Mouse (Mus musculus) intestine, embryonic 15.5 days (tissue): ENCODE results near the gene Gprc5c. TPM values are rescaled to one million over a fixed set of nuclear protein-coding genes. Genes with fewer than 3 reads are reported as not detected.

Experiments
- ATAC-seq: fragments of 200-750 bp; cut with Nextera tagmentation; 2 replicates; pipeline ENCODE4 v1.8.0; 2017; ENCODE audit warnings: moderate TSS enrichment, moderate library complexity
- H3K27ac ChIP-seq: fragments of 300-500 bp; sonication (generic); 2 replicates; pipeline ENCODE4 v1.5.1; 2015; ENCODE audit warnings: mild to moderate bottlenecking, inconsistent platforms
- H3K27me3 ChIP-seq: fragments of 300-500 bp; sonication (generic); replicated peaks from 2 replicates; pipeline ENCODE4 v1.6.1; 2015; ENCODE audit warnings: inconsistent platforms
- H3K36me3 ChIP-seq: fragments of 300-500 bp; sonication (generic); 2 replicates; pipeline ENCODE4 v1.6.1; 2015; ENCODE audit warnings: inconsistent platforms
- H3K4me1 ChIP-seq: fragments of 300-500 bp; sonication (generic); replicated peaks from 2 replicates; pipeline ENCODE4 v1.6.1; 2015; ENCODE audit warnings: inconsistent platforms
- H3K4me2 ChIP-seq: fragments of 300-500 bp; sonication (generic); replicated peaks from 2 replicates; pipeline ENCODE4 v1.6.1; 2015; ENCODE audit warnings: mild to moderate bottlenecking, inconsistent platforms
- H3K4me3 ChIP-seq: fragments of 300-500 bp; sonication (generic); replicated peaks from 2 replicates; pipeline ENCODE4 v1.5.1; 2015; ENCODE audit warnings: inconsistent platforms
- H3K9ac ChIP-seq: fragments of 300-500 bp; sonication (generic); 2 replicates; pipeline ENCODE4 v1.6.1; 2015; ENCODE audit warnings: inconsistent platforms
- H3K9me3 ChIP-seq: fragments of 300-500 bp; sonication (generic); 2 replicates; pipeline ENCODE4 v1.6.1; 2016; ENCODE audit warnings: inconsistent platforms
- WGBS: fragments of 180-500 bp; shearing (Covaris S2); methylation state at CpG from one replicate; pipeline ENCODE4 v1.1.7; 2015; 5-methylcytosine and 5-hydroxymethylcytosine counted together
- polyA plus RNA-seq: library from polyadenylated mRNA; unstranded; fragments of >200 nt; fragmentation: Nextera tagmentation; extraction: Ambion mirVana; gene quantifications from 2 replicates; pipeline ENCODE4 v1.2.1, GENCODE M21; 2015

Gene Gprc5c
- polyA plus RNA-seq, 1 experiment from 2014 or later: 16.0 TPM

DNA sequence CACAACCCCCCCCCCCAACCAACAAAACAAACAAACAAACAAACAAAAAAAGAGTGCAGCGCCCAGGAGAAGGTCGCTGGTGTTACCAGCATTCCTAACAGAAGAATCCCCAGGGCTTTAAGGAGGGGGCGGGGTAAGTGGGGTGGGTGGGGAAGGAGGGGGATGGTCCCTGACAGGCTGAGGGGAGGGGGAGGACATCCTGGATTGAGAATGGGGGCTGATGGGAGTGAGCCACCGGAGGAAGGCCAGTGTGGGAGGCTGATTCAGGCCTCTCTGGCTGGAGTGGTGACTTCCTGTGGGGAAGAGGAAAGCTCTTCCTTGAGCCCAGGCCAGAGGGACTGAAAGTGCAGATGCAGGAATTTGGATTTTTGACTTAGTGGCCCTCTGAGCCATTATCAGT lies 4.6 kb upstream of the Gprc5c start:
- Histone ChIP-seq H3K27me3 (no peaks in the 10 kb centered on the region), H3K27ac (no peak overlapping the region), H3K9me3 (no peaks in the 10 kb centered on the region), H3K4me2 (no peak overlapping the region), H3K4me3 (no peak overlapping the region), H3K36me3 (no peaks in the 10 kb centered on the region), H3K4me1 (peaks cover 21% of the 10 kb centered on the region), H3K9ac (no peak overlapping the region)
- WGBS: 69% methylated on average over 4 of the region's 4 CpGs
- ATAC-seq: no peak

- Histone ChIP-seq H3K9ac (no peak overlapping the region), H3K4me3 (no peak overlapping the region), H3K36me3 (no peaks in the 10 kb centered on the region), H3K4me1 (peaks cover 21% of the 10 kb centered on the region), H3K9me3 (no peaks in the 10 kb centered on the region), H3K27ac (no peak overlapping the region), H3K4me2 (no peak overlapping the region), H3K27me3 (no peaks in the 10 kb centered on the region)
- 84% methylated on average over 5 of the region's 5 CpGs for WGBS
- no peak for ATAC-seq
Measured at GRCm38 (mm10) chr11:114847008-114847407, 3.9 kb upstream of the Gprc5c start.

DNA sequence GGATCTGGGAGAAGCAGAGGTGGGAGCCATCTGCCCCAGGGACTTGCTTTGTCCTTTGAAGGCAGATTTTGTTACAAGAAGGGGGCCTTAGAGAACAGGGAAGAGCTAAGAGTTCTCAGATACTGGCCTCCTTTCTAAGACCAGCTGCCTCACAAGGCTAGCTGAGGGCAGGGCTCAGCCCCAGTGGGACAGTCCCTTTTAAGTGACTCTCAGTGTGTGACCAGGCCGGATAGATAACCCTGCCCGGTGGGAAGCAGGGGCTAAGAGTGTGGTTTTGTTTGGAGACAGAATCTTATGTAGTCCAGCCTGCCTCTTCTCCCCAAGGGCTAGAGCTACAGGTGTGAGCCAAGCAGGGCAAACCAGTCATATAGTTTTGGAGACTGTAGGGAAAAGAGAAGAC lies 1.4 kb upstream of the Gprc5c start:
- no peak for ATAC-seq
- WGBS: 28% methylated on average over 2 of the region's 2 CpGs
- H3K4me1 ChIP-seq: peaks cover 23% of the 10 kb centered on the region
- H3K36me3 ChIP-seq: no peaks in the 10 kb centered on the region
- H3K27me3 ChIP-seq: no peaks in the 10 kb centered on the region
- H3K4me2 ChIP-seq: 0 out of 2 replicates have a peak overlapping the region, but pooled peaks have one; percentile 0
- H3K9me3 ChIP-seq: no peaks in the 10 kb centered on the region
- no peak overlapping the region for H3K9ac ChIP-seq
- H3K27ac ChIP-seq: no peak overlapping the region
- no peak overlapping the region for H3K4me3 ChIP-seq

DNA sequence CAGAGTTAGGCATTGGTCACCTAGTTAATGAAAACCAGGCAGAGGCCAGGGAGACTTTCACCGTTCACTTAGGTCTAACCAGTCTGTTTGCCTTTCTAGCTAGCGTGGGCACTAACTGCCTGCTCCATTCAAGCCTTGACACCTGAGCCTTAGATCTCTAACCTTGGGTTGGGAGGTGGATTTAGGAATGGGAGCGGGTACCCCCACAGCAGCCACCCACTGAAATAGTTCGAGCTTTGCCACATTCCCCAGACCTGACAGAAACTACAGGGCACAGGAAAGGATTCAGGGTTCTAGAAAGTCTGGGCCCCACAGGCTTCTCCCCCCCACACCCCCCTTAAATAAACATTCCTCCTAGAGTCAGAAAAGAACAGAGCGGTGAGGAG lies 893 bp upstream of the Gprc5c start:
- Histone ChIP-seq H3K4me1 (peaks cover 23% of the 10 kb centered on the region), H3K4me2 (peak overlapping the region; percentile 98), H3K27me3 (no peaks in the 10 kb centered on the region), H3K36me3 (no peaks in the 10 kb centered on the region), H3K9me3 (no peaks in the 10 kb centered on the region), H3K9ac (peak overlapping the region; percentile 76; the same call in 1 of the 2 replicates), H3K4me3 (peak overlapping the region; percentile 78), H3K27ac (0 out of 2 replicates have a peak overlapping the region, but pooled peaks have one; percentile 32)
- WGBS: 36% methylated on average over 5 of the region's 5 CpGs
- ATAC-seq: peak; percentile 16; the same call in 1 of the 2 replicates

GRCm38 (mm10) chr11:114851269-114851607 lies 286 bp downstream of the Gprc5c start:
- Histone ChIP-seq H3K27ac (peak overlapping the region; percentile 90), H3K4me1 (peaks cover 23% of the 10 kb centered on the region), H3K9ac (peak overlapping the region; percentile 76), H3K4me2 (peak overlapping the region; percentile 98), H3K9me3 (no peaks in the 10 kb centered on the region), H3K36me3 (no peaks in the 10 kb centered on the region), H3K27me3 (no peaks in the 10 kb centered on the region), H3K4me3 (peak overlapping the region; percentile 78)
- under 1% methylated on average over 27 of the region's 27 CpGs for WGBS
- peak; percentile 46 for ATAC-seq

DNA sequence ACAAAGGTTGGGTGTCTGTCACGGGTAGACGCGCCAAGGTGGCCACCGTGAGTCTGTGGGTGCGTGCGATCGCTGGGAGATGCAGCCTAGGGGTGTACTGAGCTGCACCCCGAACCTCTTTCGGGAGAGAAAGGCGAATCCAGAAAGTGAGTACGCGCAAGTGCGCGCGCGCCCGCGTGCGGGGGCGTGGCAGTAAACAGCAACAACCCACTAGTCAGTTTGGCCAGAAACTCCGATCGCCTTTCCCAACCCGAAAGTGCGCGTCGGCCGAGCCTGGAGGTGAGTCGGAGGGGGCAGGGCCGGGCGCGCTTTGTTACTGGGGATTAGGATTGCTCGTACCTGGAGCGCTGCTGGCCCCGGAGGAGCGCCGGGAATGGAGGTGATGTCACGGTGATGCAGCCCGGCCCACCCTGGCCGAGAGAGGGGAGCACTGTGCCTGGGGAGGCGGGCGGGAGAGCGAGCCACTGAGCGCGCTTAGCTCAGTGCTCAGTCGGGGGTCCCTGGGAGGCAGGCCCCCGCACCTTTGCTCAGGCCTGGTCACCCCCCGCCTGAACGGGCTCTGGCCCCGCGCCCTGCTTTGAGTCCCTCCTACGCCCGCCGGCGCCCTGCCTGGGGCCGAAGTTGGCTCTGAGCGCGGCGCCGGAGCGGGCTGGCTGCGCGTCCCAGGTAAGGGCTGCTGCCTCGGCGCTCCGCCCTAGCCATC lies 807 bp downstream of the Gprc5c start:
- no peaks in the 10 kb centered on the region for H3K36me3 ChIP-seq
- peak; percentile 73 for ATAC-seq
- peak overlapping the region; percentile 90 for H3K27ac ChIP-seq
- H3K4me3 ChIP-seq: peak overlapping the region; percentile 78
- H3K4me2 ChIP-seq: peak overlapping the region; percentile 98
- peaks cover 23% of the 10 kb centered on the region for H3K4me1 ChIP-seq
- under 1% methylated on average over 64 of the region's 65 CpGs for WGBS
- H3K9me3 ChIP-seq: no peaks in the 10 kb centered on the region
- no peaks in the 10 kb centered on the region for H3K27me3 ChIP-seq
- H3K9ac ChIP-seq: peak overlapping the region; percentile 76

- 0 out of 2 replicates have a peak, but pooled peaks have one; percentile 1 for ATAC-seq
- WGBS: 2% methylated on average over 40 of the region's 40 CpGs
- H3K27me3 ChIP-seq: no peaks in the 10 kb centered on the region
- peak overlapping the region; percentile 78 for H3K4me3 ChIP-seq
- H3K36me3 ChIP-seq: no peaks in the 10 kb centered on the region
- H3K9ac ChIP-seq: peak overlapping the region; percentile 76
- H3K27ac ChIP-seq: peak overlapping the region; percentile 90
- H3K4me2 ChIP-seq: peak overlapping the region; percentile 98
- no peaks in the 10 kb centered on the region for H3K9me3 ChIP-seq
- peaks cover 23% of the 10 kb centered on the region for H3K4me1 ChIP-seq
Measured at GRCm38 (mm10) chr11:114852311-114853173, 1.6 kb downstream of the Gprc5c start.

DNA sequence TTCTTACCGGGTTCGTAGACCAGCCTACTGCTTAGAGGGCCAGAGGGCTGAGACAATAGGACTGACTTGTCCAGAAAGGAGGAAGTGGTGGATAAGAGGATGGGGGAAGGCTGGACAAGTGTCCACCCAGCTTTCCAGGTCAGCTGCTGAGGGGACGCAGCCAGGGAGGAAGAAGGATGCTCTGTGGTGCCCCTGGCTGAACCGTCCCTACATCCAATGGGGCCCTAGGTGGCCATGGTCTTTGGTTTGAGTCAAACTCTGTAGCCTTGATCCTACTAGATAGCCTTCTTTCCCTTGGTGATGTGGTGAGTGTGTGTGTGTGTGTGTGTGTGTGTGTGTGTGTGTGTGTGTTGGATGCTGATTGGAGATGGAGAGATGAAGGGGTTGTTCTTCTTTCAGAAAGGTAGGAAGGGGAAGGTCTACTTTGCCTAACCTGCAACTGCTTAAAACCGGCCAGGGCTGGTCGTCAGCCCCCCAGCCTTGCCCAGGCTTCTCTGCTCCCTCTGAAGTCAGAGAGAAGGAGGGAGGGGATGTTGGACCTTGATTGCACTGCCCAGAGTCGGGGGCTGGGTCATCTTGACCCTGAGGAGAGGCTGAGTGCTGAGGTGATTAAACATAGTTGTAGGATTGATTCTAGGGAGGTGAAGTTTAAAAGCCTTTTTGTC lies 2.4 kb downstream of the Gprc5c start:
- Histone ChIP-seq H3K27me3 (no peaks in the 10 kb centered on the region), H3K4me1 (peaks cover 23% of the 10 kb centered on the region), H3K9me3 (no peaks in the 10 kb centered on the region), H3K36me3 (no peaks in the 10 kb centered on the region), H3K9ac (peak overlapping the region; percentile 76; the same call in 1 of the 2 replicates), H3K4me2 (peak overlapping the region; percentile 98), H3K4me3 (peak overlapping the region; percentile 78), H3K27ac (peak overlapping the region; percentile 38; the same call in 1 of the 2 replicates)
- WGBS: 19% methylated on average over 7 of the region's 7 CpGs
- ATAC-seq: no peak

DNA sequence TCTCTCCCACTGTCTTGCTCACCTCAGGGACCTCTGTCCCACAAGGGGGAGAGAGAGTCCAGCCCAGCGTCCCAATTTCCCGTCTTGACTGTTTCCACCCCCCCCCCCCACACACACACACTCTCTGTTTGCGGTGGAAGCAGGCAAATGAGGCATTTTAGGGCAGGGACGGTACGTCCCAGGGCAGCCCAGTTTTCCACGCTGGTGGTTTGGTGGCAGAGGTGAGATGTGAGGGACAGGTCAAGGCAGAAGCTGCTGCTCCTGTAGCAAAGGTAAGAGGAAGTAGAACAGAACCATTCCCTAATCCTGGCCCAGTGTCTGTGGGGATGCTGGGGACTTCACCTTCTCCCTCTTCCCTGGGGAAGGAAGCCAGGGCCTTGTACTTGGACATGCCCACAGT lies 3.6 kb downstream of the Gprc5c start:
- Histone ChIP-seq H3K27ac (no peak overlapping the region), H3K9ac (no peak overlapping the region), H3K36me3 (no peaks in the 10 kb centered on the region), H3K4me3 (no peak overlapping the region), H3K4me2 (no peak overlapping the region), H3K4me1 (peaks cover 18% of the 10 kb centered on the region), H3K27me3 (no peaks in the 10 kb centered on the region), H3K9me3 (no peaks in the 10 kb centered on the region)
- 61% methylated on average over 6 of the region's 6 CpGs for WGBS
- ATAC-seq: no peak

- Histone ChIP-seq H3K9ac (no peak overlapping the region), H3K27me3 (no peaks in the 10 kb centered on the region), H3K27ac (no peak overlapping the region), H3K36me3 (no peaks in the 10 kb centered on the region), H3K4me2 (no peak overlapping the region), H3K9me3 (no peaks in the 10 kb centered on the region), H3K4me3 (no peak overlapping the region), H3K4me1 (peaks cover 11% of the 10 kb centered on the region; the same call in 1 of the 2 replicates)
- ATAC-seq: no peak
- 67% methylated on average over 5 of the region's 5 CpGs for WGBS
Measured at GRCm38 (mm10) chr11:114856125-114856524, 5.2 kb downstream of the Gprc5c start.

DNA sequence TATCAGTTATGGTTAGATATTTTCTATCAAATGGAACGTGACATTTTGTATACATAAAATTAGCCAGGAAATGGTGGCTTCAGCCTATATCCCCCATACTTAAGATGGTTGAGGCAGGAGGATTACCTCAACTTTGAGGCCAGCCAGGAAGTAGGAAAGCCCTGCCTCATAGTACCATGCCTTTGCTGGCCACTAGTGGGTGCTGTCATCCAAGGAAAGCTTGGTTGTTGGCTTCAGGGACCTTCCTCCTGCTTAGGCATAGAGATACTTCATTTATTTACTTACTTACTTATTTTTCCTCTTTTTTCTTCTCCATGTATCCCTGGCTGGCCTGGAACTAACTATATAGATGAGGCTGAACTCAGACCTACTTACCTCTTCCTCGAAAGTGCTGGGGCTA lies 7.7 kb downstream of the Gprc5c start:
- no peaks in the 10 kb centered on the region for H3K36me3 ChIP-seq
- 89% methylated on average over 2 of the region's 2 CpGs for WGBS

DNA sequence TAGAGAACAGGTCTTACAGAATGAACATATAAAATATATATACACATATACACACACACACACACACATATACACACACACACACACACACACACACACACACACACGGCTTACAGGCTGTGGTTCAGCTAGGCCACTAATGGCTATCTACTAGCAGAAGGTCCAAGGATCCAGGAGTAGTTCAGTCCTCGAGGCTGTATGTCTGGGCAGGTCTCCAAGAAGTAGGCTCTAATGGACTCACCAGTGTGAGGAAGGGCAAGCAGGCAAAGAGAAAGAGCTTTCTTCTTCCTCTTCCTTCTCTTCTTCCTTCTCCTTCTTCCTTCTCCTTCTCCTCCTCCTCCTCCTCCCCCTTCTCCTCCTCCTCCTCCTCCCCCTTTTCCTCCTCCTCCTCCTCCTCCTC lies 10.1 kb downstream of the Gprc5c start:
- H3K9ac ChIP-seq: no peak overlapping the region
- no peaks in the 10 kb centered on the region for H3K27me3 ChIP-seq
- no peak overlapping the region for H3K4me3 ChIP-seq
- peaks cover 1% of the 10 kb centered on the region; the same call in 1 of the 2 replicates for H3K4me1 ChIP-seq
- no peaks in the 10 kb centered on the region for H3K9me3 ChIP-seq
- H3K4me2 ChIP-seq: no peak overlapping the region
- H3K27ac ChIP-seq: no peak overlapping the region
- 60% methylated on average over 2 of the region's 2 CpGs for WGBS
- no peak for ATAC-seq
- H3K36me3 ChIP-seq: no peaks in the 10 kb centered on the region

More for the DNA sequence above, 7.7 kb downstream of the Gprc5c start:
- H3K4me2 ChIP-seq: no peak overlapping the region
- no peak overlapping the region for H3K27ac ChIP-seq
- no peaks in the 10 kb centered on the region for H3K4me1 ChIP-seq
- no peak overlapping the region for H3K9ac ChIP-seq
- no peak for ATAC-seq
- no peaks in the 10 kb centered on the region for H3K9me3 ChIP-seq
- no peaks in the 10 kb centered on the region for H3K27me3 ChIP-seq
- H3K4me3 ChIP-seq: no peak overlapping the region
